Mouse (Mus musculus): ENCODE results near the gene Hoxc9. TPM values are rescaled to one million over a fixed set of nuclear protein-coding genes. Genes with fewer than 3 reads are reported as not detected.
A peak's percentile ranks its signal among the peaks of the same experiment; 100 is the strongest.

Hoxc9 gene
- polyA plus RNA-seq, 1 experiment = not detected

DNA sequence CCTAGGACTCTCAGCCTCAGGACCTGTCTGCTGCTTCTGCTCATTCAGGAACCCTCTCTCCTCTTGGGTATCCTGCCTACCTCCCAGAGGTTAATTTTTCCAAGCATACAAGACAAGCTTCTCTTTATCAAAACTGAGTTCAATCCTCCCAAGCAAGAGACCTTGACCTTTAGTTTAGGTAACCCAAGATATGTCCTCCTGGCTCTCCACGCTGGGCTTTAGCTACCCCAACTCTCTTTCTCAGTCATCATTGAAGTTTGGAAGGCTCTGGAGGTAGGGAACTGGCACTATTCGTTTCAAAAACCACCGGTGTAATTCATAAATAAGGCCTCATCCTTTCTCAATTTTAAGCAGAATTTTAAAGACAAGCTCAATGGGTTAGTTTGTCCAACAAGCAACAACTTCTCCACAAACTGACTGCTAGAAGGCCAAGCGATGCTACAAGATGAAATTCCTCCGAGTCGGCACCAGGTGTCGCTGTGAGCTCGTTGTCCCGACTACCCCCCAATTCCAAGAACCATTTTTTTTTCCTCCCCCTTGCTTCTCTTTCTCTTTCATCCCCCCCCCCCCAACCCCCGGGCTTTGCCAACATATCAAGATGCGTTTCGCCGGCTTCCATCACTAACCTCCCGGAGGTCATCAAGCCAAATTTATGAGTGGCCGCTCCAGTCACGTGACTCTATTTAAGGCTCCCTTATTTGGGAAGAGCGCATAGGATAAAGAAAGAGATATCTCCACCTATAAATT lies 37.2 kb downstream of the Hoxc9 start:
- Histone ChIP-seq H3K4me3 (replicated peaks; ENCODE audit: extremely low read depth, low read depth, low read length) (no peak overlapping the region), H3K4me1 (ENCODE audit: control insufficient read depth, insufficient read depth, low read length) (no peaks in the 10 kb centered on the region)
- TF ChIP-seq CTCF (IDR thresholded peaks at IDR 0.05; ENCODE audit: insufficient read depth, low read length) (peak; percentile 77), POLR2A (IDR thresholded peaks at IDR 0.05; ENCODE audit: borderline replicate concordance, extremely low read depth, low read depth, low read length) (no peak)
- no peak for DNase-seq
- 7% methylated on average over 17 of the region's 17 CpGs for WGBS

DNA sequence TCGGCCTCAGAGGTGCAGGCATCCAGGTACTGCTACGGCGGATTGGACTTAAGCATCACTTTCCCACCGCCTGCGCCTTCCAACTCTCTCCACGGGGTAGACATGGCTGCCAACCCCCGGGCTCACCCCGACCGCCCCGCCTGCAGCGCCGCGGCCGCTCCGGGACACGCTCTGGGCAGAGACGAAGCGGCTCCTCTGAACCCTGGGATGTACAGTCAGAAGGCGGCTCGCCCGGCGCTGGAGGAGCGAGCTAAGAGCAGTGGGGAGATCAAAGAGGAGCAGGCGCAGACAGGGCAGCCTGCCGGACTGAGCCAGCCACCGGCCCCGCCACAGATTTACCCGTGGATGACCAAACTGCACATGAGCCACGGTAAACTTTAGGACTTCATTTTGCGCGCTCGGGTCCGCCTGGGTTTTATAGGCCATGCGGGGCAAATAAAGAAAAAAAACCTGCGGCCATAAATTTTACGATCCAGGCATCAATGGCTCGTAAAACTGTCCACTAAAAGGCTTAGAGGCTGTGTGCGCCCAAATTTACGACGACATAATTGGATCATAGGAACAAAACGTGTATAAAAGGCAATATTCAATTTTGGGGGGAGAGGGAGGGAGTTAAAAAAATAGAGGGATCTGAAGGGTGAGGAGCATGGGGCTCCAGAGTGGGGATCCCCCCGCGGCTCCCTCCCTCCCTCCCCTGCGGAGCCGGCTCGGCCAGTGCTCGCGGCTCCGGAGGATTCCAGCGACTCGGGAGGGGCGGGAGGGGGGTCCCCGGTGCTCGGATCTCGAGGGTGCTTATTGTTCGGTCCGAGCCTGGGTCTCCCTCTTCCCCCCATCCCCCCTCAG lies 38.1 kb downstream of the Hoxc9 start:
- H3K4me3 ChIP-seq (replicated peaks; ENCODE audit: extremely low read depth, low read depth, low read length) = no peak overlapping the region
- no peak for TF ChIP-seq CTCF (IDR thresholded peaks at IDR 0.05; ENCODE audit: insufficient read depth, low read length)
- no peak for TF ChIP-seq POLR2A (IDR thresholded peaks at IDR 0.05; ENCODE audit: borderline replicate concordance, extremely low read depth, low read depth, low read length)
- no peak for DNase-seq
- H3K4me1 ChIP-seq (ENCODE audit: control insufficient read depth, insufficient read depth, low read length) = no peaks in the 10 kb centered on the region
- 2% methylated on average over 57 of the region's 57 CpGs for WGBS

DNA sequence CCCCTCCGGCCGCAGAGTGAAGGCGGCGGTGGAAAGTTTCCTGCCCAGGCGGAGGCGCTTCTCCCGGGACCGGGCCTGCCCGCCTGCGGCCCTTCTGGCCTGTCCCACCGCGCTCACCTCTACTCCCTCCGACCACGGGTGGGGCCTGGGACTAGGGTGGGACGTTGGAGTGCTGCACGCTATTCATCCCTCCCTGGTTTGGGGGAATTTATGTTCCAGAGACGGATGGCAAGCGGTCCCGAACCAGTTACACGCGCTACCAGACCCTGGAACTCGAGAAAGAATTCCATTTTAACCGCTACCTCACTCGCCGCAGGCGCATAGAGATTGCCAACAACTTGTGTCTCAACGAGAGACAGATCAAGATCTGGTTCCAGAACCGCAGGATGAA lies 38.8 kb downstream of the Hoxc9 start:
- DNase-seq = no peak
- H3K4me3 ChIP-seq (replicated peaks; ENCODE audit: extremely low read depth, low read depth, low read length) = no peak overlapping the region
- no peaks in the 10 kb centered on the region for H3K4me1 ChIP-seq (ENCODE audit: control insufficient read depth, insufficient read depth, low read length)
- TF ChIP-seq POLR2A (IDR thresholded peaks at IDR 0.05; ENCODE audit: borderline replicate concordance, extremely low read depth, low read depth, low read length) (no peak), CTCF (IDR thresholded peaks at IDR 0.05; ENCODE audit: insufficient read depth, low read length) (no peak)
- WGBS = 5% methylated on average over 27 of the region's 28 CpGs

DNA sequence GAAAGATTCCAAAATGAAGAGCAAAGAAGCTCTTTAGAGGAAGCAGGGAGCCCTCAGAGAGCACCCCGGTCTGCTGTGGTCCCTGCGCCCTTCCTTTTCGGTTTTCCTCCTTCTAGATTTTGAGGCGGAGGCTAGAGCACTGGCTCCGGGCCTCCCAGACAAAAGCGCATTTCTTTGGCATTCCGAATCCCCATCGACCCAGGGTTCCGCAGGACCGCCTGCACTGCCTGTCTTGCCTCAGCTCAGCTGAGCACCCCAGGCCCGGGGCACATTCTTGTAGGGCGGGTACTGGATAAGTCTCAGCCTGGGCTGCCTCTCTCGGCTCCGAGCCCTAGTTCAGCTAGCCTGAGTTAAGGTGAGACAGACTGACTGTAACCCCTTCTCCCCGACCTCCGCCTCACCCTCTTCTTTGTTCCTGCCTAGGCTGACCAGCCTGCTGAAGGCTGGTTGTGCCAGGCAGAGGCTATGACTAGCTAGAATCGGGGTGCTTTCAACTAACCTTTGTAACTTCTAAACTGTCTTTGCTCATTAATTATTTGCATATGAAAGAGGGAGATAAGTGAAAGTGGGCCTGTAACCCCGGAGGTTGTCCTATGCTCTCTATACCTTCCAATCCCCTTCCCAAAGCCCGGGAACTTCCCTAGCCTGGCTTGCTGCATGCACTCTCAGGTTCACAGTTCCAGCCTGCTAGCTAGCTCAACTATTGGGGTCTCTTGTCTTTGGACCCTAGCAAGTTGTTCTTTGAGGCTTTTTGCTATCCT lies 39.3 kb downstream of the Hoxc9 start:
- H3K4me3 ChIP-seq (replicated peaks; ENCODE audit: extremely low read depth, low read depth, low read length) = no peak overlapping the region
- no peaks in the 10 kb centered on the region for H3K4me1 ChIP-seq (ENCODE audit: control insufficient read depth, insufficient read depth, low read length)
- TF ChIP-seq CTCF (IDR thresholded peaks at IDR 0.05; ENCODE audit: insufficient read depth, low read length) (no peak), POLR2A (IDR thresholded peaks at IDR 0.05; ENCODE audit: borderline replicate concordance, extremely low read depth, low read depth, low read length) (no peak)
- 21% methylated on average over 19 of the region's 19 CpGs for WGBS
- DNase-seq = no peak

DNA sequence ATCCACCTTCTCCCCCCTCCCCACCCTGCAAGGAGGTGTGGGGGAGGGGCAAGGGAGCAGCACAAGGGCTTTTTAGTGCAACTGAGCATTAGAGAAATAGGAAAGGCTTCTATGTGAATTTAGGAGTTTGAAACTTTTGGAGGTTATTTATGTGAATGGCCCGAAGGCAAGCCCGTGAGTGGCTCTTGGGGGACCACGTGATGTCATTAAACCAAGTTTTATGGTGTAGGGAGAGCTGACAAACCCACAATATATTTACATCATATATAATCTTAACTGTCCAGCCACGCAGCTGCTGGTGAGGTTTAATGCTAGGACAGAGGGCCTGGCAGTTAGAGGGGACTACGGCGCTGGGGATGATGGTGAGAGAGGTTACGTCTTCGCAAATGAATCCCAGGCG lies 42.4 kb downstream of the Hoxc9 start, which contains the start of gene Hoxc4:
Gene Hoxc4 (plus strand): TSS at position 299 of the 400 bp plus-strand sequence.
- Histone ChIP-seq H3K4me1 (ENCODE audit: control insufficient read depth, insufficient read depth, low read length) (no peaks in the 10 kb centered on the region), H3K4me3 (replicated peaks; ENCODE audit: extremely low read depth, low read depth, low read length) (no peak within 1 kb of the TSS)
- no peak for DNase-seq
- WGBS = 49% methylated on average over 9 of the region's 9 CpGs
- no peak for TF ChIP-seq POLR2A (IDR thresholded peaks at IDR 0.05; ENCODE audit: borderline replicate concordance, extremely low read depth, low read depth, low read length)
- TF ChIP-seq CTCF (IDR thresholded peaks at IDR 0.05; ENCODE audit: insufficient read depth, low read length) = no peak

DNA sequence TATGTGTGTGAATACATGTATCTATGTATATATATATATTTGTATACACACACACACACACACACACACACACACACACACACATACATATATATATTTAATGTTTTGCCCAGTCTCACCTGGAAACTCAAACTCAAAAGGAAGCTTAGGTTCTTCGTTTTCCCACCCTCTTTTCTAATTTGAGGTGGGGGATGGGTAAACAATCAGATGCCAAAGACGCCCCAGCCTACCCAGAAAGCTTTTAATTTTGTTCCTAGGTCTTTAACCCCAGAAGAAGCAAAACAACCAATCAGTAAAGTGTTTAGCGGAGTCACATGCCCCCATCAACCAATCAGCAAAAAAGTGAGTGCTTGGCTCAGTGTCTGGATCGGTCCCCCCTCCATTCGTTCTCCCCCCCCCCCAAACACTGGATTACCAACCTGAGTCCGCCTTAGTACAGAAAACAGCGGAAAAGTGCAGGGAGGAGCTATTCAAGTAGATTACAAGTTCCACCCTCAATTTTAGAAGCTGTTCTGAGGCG lies 44.7 kb downstream of the Hoxc9 start:
- no peak for DNase-seq
- no peak for TF ChIP-seq POLR2A (IDR thresholded peaks at IDR 0.05; ENCODE audit: borderline replicate concordance, extremely low read depth, low read depth, low read length)
- TF ChIP-seq CTCF (IDR thresholded peaks at IDR 0.05; ENCODE audit: insufficient read depth, low read length) = no peak
- Histone ChIP-seq H3K4me1 (ENCODE audit: control insufficient read depth, insufficient read depth, low read length) (no peaks in the 10 kb centered on the region), H3K4me3 (replicated peaks; ENCODE audit: extremely low read depth, low read depth, low read length) (no peak overlapping the region)
- 4% methylated on average over 8 of the region's 8 CpGs for WGBS

DNA sequence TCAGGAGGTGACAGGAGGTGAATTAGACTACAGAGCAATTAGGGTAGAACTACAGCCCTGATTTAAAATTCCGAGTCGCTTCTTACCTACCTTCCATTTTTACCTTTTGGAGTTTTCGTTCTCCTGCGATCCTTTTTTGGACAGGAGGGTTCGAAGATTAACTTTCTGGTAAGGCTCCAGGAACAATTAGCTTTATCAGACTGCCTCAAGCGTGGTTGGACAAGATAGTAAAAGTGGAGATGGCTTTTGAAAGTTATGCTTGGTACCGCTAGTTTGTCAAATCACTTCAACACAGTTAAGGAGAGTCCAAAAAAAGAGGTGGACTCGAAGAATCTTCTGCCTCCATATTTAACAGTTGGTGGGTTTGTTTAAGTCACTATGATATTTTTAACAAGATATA lies 45.3 kb downstream of the Hoxc9 start:
- no peaks in the 10 kb centered on the region for H3K4me1 ChIP-seq (ENCODE audit: control insufficient read depth, insufficient read depth, low read length)
- no peak for DNase-seq
- TF ChIP-seq POLR2A (IDR thresholded peaks at IDR 0.05; ENCODE audit: borderline replicate concordance, extremely low read depth, low read depth, low read length) (no peak), CTCF (IDR thresholded peaks at IDR 0.05; ENCODE audit: insufficient read depth, low read length) (no peak)
- 10% methylated on average over 8 of the region's 8 CpGs for WGBS
- H3K4me3 ChIP-seq (replicated peaks; ENCODE audit: extremely low read depth, low read depth, low read length) = no peak overlapping the region

DNA sequence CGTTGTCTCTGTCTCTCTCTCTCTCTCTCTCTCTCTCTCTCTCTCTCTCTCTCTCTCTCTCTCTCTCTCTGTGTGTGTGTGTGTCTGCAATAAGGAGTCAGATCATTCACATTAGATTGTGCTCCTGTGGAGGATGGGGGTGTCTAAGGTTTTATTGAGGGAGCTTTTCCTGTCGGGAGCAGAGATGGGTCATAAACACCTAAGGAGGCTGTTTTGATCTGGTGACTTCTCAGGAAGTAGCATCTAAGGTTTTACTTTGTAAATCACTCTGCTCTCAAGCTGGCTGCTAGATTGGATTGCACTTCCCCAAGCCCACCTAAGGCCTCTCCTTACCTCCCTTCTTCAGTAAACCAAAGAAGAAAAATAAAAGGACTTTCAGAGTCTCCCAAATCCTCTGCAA lies 47.9 kb downstream of the Hoxc9 start:
- no peak for TF ChIP-seq CTCF (IDR thresholded peaks at IDR 0.05; ENCODE audit: insufficient read depth, low read length)
- TF ChIP-seq POLR2A (IDR thresholded peaks at IDR 0.05; ENCODE audit: borderline replicate concordance, extremely low read depth, low read depth, low read length) = no peak
- Histone ChIP-seq H3K4me1 (ENCODE audit: control insufficient read depth, insufficient read depth, low read length) (no peaks in the 10 kb centered on the region), H3K4me3 (replicated peaks; ENCODE audit: extremely low read depth, low read depth, low read length) (no peak overlapping the region)
- WGBS = 12% methylated on average over 2 of the region's 2 CpGs
- DNase-seq = no peak
